Mouse (Mus musculus): ENCODE measurements around the gene Rasal2. TPM values are rescaled to one million over a fixed set of nuclear protein-coding genes. Genes with fewer than 3 reads are reported as not detected.

The Rasal2 gene
- total RNA-seq (2021): 17.2 and 20.2 TPM in 2 replicates
- long read RNA-seq, experiment 1, partial matches to known transcripts: 2 of 2 reads
- long read RNA-seq, experiment 1, other reads (novel, unspliced or antisense): 0 of 2 reads
- long read RNA-seq, experiment 2, partial matches to known transcripts: 2 of 4 reads
- long read RNA-seq, experiment 2, other reads (novel, unspliced or antisense): 2 of 4 reads

GRCm38 (mm10) chr1:157412454-157413369 is at the start of gene Rasal2:
Gene Rasal2, minus strand, starts transcription at chr1:157412595.
- DNase-seq: peak; percentile 97

DNA sequence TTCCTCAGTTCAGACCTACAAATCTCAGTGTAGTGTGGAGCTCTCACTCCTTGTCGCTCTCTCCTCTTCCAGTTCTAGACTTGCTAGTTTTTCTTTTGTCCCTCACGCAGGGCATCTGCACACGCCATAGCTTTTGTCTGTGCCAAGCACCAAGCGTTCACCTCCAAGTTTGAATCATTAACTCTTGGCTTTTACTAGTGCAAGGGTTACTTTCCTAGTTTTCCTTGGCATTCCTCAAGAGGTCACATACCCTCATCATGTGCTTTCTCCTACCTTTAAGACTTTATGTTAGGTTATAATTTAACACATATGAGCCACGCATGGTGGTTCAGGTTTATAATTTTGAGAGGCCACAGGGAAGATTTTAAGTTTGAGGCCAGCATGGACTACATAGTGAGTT is 48.9 kb upstream of the Rasal2 start:
- DNase-seq: no peak

DNA sequence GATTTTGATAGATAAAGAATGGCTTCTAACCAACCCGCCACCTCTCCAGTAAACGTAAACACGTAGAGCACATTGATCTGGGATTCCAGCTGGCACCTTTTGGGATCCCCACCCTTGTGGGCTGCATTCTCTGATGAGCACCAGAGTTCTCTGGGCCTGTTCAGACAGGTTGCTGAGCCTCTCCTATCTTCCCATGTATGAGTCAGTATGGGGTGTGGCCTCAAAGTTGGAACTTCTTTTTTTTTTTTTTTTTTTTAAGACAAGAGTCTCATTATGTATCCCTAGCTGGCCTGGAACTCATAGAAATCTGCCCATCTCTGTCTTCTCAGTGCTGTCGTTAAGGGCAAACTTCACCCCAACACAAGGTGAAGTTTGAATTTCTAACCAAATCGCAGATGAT is 47.5 kb upstream of the Rasal2 start:
- no peak for DNase-seq

- DNase-seq: peak; percentile 94
Measured at GRCm38 (mm10) chr1:157458421-157459208, 46.2 kb upstream of the Rasal2 start, which contains the start of gene Cryzl2. Gene Cryzl2, plus strand, starts transcription at chr1:157458577.

DNA sequence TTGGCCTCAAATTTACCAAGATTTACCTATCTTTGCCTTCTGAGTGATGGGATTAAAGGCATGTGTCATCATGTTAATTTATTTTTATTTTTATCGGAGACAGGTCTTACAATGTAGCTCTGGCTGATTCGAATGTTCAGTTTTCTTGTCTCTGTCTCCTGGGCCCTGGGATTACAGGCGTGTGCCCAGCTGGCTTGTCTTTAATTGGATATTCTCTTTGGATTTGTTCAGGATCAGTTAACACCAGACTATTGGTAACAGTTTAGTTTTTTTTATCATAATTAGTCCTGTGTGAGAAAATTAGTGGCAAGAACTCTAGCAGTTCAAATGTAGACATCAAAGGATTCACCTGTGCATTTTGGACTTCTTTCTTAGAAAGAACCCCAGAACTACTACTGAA is 45.4 kb upstream of the Rasal2 start:
- no peak for DNase-seq

GRCm38 (mm10) chr1:157454876-157455275 is 42.5 kb upstream of the Rasal2 start:
- DNase-seq: no peak

GRCm38 (mm10) chr1:157452759-157453549 is 40.6 kb upstream of the Rasal2 start:
- DNase-seq: no peak

- DNase-seq: no peak
Measured at GRCm38 (mm10) chr1:157452284-157452683, 39.9 kb upstream of the Rasal2 start.

DNA sequence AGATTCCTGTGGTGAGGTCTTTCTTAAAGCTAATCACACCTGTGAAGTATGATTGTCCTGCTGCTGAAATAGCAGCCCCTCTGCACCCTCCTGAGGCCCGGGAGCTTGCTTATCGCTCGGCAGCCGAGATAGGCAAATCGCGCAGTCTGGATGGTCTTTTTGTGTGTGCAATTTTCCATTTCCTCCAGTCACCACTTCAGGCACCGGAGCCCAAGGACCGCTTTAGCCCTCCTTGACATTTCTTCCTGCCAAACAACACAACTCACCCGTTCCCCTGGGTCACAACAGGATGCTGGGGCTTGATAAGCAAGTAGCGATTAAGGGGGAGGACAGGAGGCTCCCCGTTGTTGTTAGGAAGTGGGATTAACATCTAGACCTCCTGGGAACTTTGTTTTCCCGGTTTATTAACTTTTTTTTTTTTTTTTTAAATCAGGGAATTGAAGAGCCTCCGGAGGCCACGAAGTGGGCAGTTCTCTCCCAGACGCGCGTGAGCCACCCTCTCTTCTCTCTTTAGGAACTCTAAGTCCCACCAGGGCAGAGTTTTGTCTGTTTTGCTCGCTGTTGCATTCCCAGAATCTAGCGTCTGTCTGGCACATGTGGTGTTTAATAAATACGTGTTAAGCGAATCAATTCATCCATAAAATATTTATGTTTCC is 37.7 kb upstream of the Rasal2 start:
- peak; percentile 62 for DNase-seq

DNA sequence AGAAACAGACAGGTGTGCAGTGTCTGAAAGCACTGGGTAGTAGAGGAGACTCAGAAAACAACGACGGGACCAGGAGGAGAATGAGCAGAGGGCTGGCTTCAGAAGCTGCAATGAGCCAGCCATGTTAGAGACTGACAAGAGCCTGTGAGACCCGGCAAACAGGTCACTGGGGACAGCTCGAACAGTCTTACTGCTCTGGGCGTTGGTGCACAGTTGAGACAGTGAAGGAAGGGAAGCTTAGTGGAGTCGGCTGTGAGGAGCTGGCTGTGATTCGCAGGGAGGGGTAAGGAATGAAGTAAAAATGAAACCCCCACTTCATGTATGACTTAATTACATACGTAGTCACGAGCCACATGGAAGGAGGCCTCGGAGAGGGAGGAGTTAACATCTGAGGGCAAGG is 37.1 kb upstream of the Rasal2 start:
- no peak for DNase-seq

GRCm38 (mm10) chr1:157448805-157449188 is 36.4 kb upstream of the Rasal2 start:
- DNase-seq: no peak

DNA sequence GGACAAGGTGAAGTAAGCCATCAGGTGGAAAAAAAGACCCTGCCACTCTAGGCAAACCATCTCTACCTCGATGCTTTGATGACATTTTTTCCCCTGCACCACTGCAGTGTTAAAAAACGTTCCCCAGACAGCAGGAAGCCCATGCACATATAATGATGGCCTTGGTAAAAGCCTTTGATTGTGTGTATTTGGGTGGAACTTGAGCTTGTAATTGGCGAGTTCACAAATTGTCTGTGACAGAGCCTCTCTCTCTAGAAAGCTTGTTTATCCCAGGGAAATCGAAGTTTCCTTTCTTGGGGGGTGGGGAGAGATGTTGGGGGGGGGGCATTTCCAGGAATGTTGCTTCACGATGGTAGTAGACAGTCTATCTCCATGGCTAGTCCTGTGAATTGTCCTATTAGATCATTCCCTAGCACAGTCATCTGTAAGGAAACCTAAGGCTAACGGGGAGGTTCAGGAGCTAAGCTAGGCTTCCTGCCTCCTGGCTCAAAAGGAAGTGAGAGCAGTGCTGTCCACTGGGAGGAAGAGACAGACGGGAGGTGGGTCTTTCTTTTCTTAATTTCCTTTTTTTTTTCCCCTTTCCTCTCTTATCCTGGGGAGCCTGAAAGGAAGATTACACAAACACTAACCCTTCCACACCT is 35.9 kb upstream of the Rasal2 start:
- DNase-seq: no peak

GRCm38 (mm10) chr1:157447142-157447541 is 34.7 kb upstream of the Rasal2 start:
- no peak for DNase-seq

DNA sequence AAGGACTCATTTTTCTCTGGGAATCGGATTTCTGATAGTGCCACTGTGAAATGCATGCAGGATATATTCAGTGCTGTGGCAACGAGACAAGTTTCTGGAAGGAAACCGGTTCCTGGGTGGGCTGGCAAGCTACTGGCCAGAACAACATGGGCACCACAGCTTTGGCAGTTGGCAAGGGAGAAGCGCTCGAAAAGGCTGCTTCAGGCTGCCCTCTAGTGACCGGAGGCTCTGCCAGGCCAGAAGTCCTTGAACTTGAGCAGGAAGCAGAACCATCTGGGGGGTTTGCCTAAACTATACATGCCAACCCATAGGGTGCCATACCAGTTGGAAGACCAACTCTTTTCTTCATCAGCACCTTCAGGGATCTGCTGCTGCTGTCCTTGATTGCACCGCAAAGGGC is 33.9 kb upstream of the Rasal2 start:
- DNase-seq: peak; percentile 80

- no peak for DNase-seq
Measured at GRCm38 (mm10) chr1:157445398-157445910, 33.1 kb upstream of the Rasal2 start.

GRCm38 (mm10) chr1:157444632-157445300 is 32.4 kb upstream of the Rasal2 start:
- DNase-seq: no peak

- no peak for DNase-seq
Measured at GRCm38 (mm10) chr1:157443723-157444561, 31.5 kb upstream of the Rasal2 start.

GRCm38 (mm10) chr1:157443026-157443722 is 30.8 kb upstream of the Rasal2 start:
- no peak for DNase-seq
